Mouse (Mus musculus) heart, embryonic 13.5 days (tissue): ENCODE results near the gene Dnmt3a. TPM values are rescaled to one million over a fixed set of nuclear protein-coding genes. Genes with fewer than 3 reads are reported as not detected.

Source experiments
- ATAC-seq: fragments of 200-750 bp; cut with Nextera tagmentation; 2 replicates; pipeline ENCODE4 v1.8.0; 2017; ENCODE audit warnings: moderate TSS enrichment; ENCODE audit not compliant: insufficient number of reproducible peaks, low FRiP score, low TSS enrichment; ENCODE audit errors: extremely low read depth
- H3K27ac ChIP-seq: fragments of 300-500 bp; sonication (generic); replicated peaks from 2 replicates; pipeline ENCODE4 v1.5.1; 2015; ENCODE audit warnings: moderate library complexity, mild to moderate bottlenecking, inconsistent platforms
- H3K27me3 ChIP-seq: fragments of 300-500 bp; sonication (generic); replicated peaks from 2 replicates; pipeline ENCODE4 v1.6.1; 2015; ENCODE audit warnings: mild to moderate bottlenecking, inconsistent platforms
- H3K36me3 ChIP-seq: fragments of 300-500 bp; sonication (generic); 2 replicates; pipeline ENCODE4 v1.6.1; 2015; ENCODE audit warnings: mild to moderate bottlenecking, inconsistent platforms
- H3K4me1 ChIP-seq: fragments of 300-500 bp; sonication (generic); 2 replicates; pipeline ENCODE4 v1.6.1; 2015; ENCODE audit warnings: inconsistent platforms
- H3K4me2 ChIP-seq: fragments of 300-500 bp; sonication (generic); 2 replicates; pipeline ENCODE4 v1.6.1; 2015; ENCODE audit warnings: inconsistent platforms, mild to moderate bottlenecking, moderate library complexity
- H3K4me3 ChIP-seq: fragments of 300-500 bp; sonication (generic); 2 replicates; pipeline ENCODE4 v1.5.1; 2015; ENCODE audit warnings: moderate library complexity, mild to moderate bottlenecking, inconsistent platforms
- H3K9ac ChIP-seq: fragments of 300-500 bp; sonication (generic); 2 replicates; pipeline ENCODE4 v1.6.1; 2015; ENCODE audit warnings: inconsistent platforms, mild to moderate bottlenecking, moderate library complexity
- H3K9me3 ChIP-seq: fragments of 300-500 bp; sonication (generic); 2 replicates; pipeline ENCODE4 v1.6.1; 2016; ENCODE audit warnings: inconsistent platforms
- WGBS: fragments of 180-500 bp; shearing (Covaris S2); methylation state at CpG from one replicate; pipeline ENCODE4 v1.1.7; 2015; ENCODE audit warnings: mixed read lengths; 5-methylcytosine and 5-hydroxymethylcytosine counted together
- polyA plus RNA-seq: library from polyadenylated mRNA; unstranded; fragments of >200 nt; fragmentation: Nextera tagmentation; extraction: Ambion mirVana; gene quantifications from 2 replicates; pipeline ENCODE4 v1.2.1, GENCODE M21; 2015

The Dnmt3a gene
- polyA plus RNA-seq, 1 experiment from 2014 or later = 94.2 TPM

- H3K9ac ChIP-seq = peak overlapping the region; percentile 98
- ATAC-seq = peak; percentile 14; the same call in 1 of the 2 replicates
- H3K27ac ChIP-seq = peak overlapping the region; percentile 98
- peak overlapping the region; percentile 73 for H3K4me2 ChIP-seq
- H3K4me3 ChIP-seq = peak overlapping the region; percentile 88
- H3K9me3 ChIP-seq = no peaks in the 10 kb centered on the region
- under 1% methylated on average over 63 of the region's 105 CpGs for WGBS
- H3K36me3 ChIP-seq = peaks cover 3% of the 10 kb centered on the region; the same call in 1 of the 2 replicates
- no peaks in the 10 kb centered on the region for H3K27me3 ChIP-seq
- peaks cover 53% of the 10 kb centered on the region for H3K4me1 ChIP-seq
Measured at GRCm38 (mm10) chr12:3807548-3808395, 2.0 kb downstream of the Dnmt3a start.

- Histone ChIP-seq H3K36me3 (peaks cover 7% of the 10 kb centered on the region; the same call in 1 of the 2 replicates), H3K4me1 (peaks cover 60% of the 10 kb centered on the region), H3K4me3 (peak overlapping the region; percentile 88), H3K27me3 (no peaks in the 10 kb centered on the region), H3K27ac (peak overlapping the region; percentile 98), H3K4me2 (peak overlapping the region; percentile 73), H3K9me3 (no peaks in the 10 kb centered on the region), H3K9ac (peak overlapping the region; percentile 98)
- 0 out of 2 replicates have a peak, but pooled peaks have one; percentile 1 for ATAC-seq
- WGBS = 7% methylated on average over 10 of the region's 10 CpGs
Measured at GRCm38 (mm10) chr12:3808396-3808981, 2.7 kb downstream of the Dnmt3a start.

- peaks cover 68% of the 10 kb centered on the region for H3K4me1 ChIP-seq
- peak overlapping the region; percentile 73 for H3K4me2 ChIP-seq
- peak overlapping the region; percentile 6; the same call in 1 of the 2 replicates for H3K4me3 ChIP-seq
- H3K9me3 ChIP-seq = no peaks in the 10 kb centered on the region
- 53% methylated on average over 7 of the region's 7 CpGs for WGBS
- H3K36me3 ChIP-seq = peaks cover 7% of the 10 kb centered on the region
- no peaks in the 10 kb centered on the region for H3K27me3 ChIP-seq
- H3K9ac ChIP-seq = peak overlapping the region; percentile 58
- no peak for ATAC-seq
- peak overlapping the region; percentile 98 for H3K27ac ChIP-seq
Measured at GRCm38 (mm10) chr12:3809520-3810180, 3.8 kb downstream of the Dnmt3a start.

DNA sequence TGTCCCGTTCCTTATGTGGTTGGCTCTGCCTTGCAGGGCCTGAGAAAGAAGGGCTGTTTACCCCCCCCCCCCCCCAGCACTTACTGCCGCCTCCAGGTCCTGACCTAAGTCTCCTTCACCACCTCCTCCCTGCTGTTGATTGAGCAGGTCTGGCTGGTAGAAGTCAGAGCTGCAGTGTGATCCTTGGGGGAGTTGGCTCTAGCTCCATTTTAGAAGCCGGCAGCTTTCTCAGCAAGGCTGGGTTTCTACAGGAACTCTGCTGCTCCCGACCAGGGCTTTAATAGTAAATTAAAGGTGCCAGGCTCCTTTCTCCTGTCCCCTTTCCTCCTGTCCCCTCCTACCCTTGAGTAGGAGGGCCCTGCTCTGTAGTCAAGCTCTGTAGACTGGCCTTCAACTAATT, 4.6 kb downstream of the Dnmt3a start:
- peak overlapping the region; percentile 98 for H3K27ac ChIP-seq
- 22% methylated on average over 4 of the region's 4 CpGs for WGBS
- H3K4me2 ChIP-seq = peak overlapping the region; percentile 73
- peaks cover 8% of the 10 kb centered on the region for H3K36me3 ChIP-seq
- peak overlapping the region; percentile 59 for H3K9ac ChIP-seq
- H3K4me3 ChIP-seq = peak overlapping the region; percentile 11; the same call in 1 of the 2 replicates
- no peak for ATAC-seq
- H3K9me3 ChIP-seq = no peaks in the 10 kb centered on the region
- H3K4me1 ChIP-seq = peaks cover 76% of the 10 kb centered on the region
- no peaks in the 10 kb centered on the region for H3K27me3 ChIP-seq

DNA sequence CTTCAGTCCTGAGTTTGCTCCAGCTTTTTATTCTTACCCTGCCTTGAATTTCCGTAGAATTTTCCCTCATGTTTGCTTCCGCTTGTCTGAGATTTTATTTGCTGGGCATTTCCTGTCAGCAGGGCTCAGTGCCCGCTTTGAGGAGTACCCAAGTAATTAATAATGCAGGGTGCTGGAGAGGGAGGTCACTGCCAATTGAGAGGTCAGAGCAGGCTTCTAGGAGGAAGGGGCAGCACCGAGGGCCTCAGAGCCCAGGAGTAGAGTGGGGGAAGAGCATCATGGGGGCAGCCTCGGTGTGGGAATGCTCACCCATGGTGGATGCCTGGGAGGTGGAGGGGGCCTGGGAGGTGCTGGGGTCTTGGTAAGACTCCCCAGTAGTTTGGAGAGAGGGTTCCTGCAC, 5.8 kb downstream of the Dnmt3a start:
- Histone ChIP-seq H3K9ac (peak overlapping the region; percentile 60; the same call in 1 of the 2 replicates), H3K36me3 (peaks cover 15% of the 10 kb centered on the region), H3K4me1 (peaks cover 80% of the 10 kb centered on the region), H3K4me3 (0 out of 2 replicates have a peak overlapping the region, but pooled peaks have one; percentile 14), H3K9me3 (no peaks in the 10 kb centered on the region), H3K27ac (peak overlapping the region; percentile 62), H3K4me2 (peak overlapping the region; percentile 73), H3K27me3 (no peaks in the 10 kb centered on the region)
- no peak for ATAC-seq
- whole genome bisulfite sequencing = 31% methylated on average over 5 of the region's 5 CpGs

DNA sequence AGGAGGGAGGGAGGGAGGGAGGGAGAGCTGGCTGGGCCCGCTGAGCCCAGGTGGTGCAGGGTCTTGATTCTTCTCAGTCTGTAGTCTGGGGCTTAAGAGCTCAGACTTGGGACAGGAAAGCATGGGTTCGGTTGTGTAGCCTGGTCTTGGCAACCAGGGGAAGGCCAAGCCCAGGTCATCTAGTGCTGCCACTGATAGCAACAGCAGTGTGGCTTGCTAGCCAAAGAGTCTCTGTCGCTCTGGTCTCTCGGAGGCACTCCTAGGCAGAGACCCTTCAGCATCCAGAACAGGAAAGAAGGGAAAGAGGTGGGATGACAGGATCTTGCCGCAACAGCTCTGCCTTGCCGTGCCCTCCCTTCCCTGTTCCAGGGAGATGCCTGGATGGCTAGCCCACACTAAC, 6.4 kb downstream of the Dnmt3a start:
- ATAC-seq = no peak
- no peak overlapping the region for H3K4me3 ChIP-seq
- H3K27me3 ChIP-seq = no peaks in the 10 kb centered on the region
- 0 out of 2 replicates have a peak overlapping the region, but pooled peaks have one; percentile 9 for H3K4me2 ChIP-seq
- H3K9me3 ChIP-seq = no peaks in the 10 kb centered on the region
- WGBS = 25% methylated on average over 6 of the region's 6 CpGs
- peaks cover 86% of the 10 kb centered on the region for H3K4me1 ChIP-seq
- peaks cover 17% of the 10 kb centered on the region for H3K36me3 ChIP-seq
- H3K27ac ChIP-seq = peak overlapping the region; percentile 67
- peak overlapping the region; percentile 52; the same call in 1 of the 2 replicates for H3K9ac ChIP-seq

DNA sequence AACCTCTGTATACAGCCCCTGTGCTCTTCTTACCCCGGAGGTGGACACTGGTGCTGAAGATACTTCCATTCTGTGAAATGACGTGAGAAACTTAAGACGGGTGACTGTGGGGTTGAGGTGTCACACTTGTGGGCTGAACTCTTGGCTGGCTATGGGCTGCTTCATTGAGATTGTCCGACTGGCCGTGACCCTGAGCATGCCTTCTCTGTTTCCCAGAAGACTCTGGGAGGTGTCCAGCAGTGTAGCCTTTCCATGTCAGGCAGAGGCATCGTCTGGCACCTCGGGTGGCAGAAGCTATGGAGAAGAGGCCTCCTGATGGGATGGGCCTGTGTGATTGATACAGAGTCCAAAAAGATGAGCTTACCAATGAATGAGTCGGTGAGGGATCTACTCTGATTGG, 7.3 kb downstream of the Dnmt3a start:
- no peak for ATAC-seq
- Histone ChIP-seq H3K4me3 (no peak overlapping the region), H3K36me3 (peaks cover 25% of the 10 kb centered on the region), H3K4me2 (no peak overlapping the region), H3K27me3 (no peaks in the 10 kb centered on the region), H3K27ac (no peak overlapping the region), H3K4me1 (peaks cover 95% of the 10 kb centered on the region), H3K9ac (no peak overlapping the region), H3K9me3 (no peaks in the 10 kb centered on the region)
- WGBS = 77% methylated on average over 8 of the region's 8 CpGs

- Histone ChIP-seq H3K9ac (peak overlapping the region; percentile 54; the same call in 1 of the 2 replicates), H3K4me3 (no peak overlapping the region), H3K4me2 (no peak overlapping the region), H3K27me3 (no peaks in the 10 kb centered on the region), H3K9me3 (no peaks in the 10 kb centered on the region), H3K36me3 (peaks cover 25% of the 10 kb centered on the region), H3K27ac (no peak overlapping the region), H3K4me1 (peaks cover 93% of the 10 kb centered on the region)
- ATAC-seq = no peak
- 42% methylated on average over 6 of the region's 6 CpGs for WGBS
Measured at GRCm38 (mm10) chr12:3815386-3815785, 9.6 kb downstream of the Dnmt3a start.

DNA sequence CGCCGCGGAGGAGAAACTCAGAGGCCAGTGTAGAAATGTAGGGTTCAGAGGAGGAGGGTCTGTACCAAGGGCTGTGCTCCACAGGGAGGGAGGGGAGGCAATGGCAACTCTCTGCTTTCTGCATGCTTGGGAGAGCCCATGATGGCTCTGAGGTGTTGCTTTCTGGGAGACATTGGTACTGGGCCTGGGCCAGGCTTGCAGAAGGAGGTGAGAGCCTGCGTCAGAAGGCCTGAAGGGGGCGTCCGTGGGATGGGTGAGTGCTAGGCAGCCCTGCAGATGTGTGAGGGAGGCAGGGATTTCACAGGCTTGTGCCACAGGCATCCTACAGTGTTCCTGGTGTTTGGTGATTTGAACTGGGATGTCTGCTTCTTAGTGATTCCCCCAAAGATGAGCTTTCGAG, 11.2 kb downstream of the Dnmt3a start:
- 62% methylated on average over 7 of the region's 7 CpGs for WGBS
- peaks cover 89% of the 10 kb centered on the region for H3K4me1 ChIP-seq
- no peak for ATAC-seq

GRCm38 (mm10) chr12:3817566-3817965, 11.8 kb downstream of the Dnmt3a start:
- H3K4me2 ChIP-seq = no peak overlapping the region
- no peak overlapping the region for H3K4me3 ChIP-seq
- 67% methylated on average over 5 of the region's 5 CpGs for WGBS
- no peaks in the 10 kb centered on the region for H3K9me3 ChIP-seq
- no peak overlapping the region for H3K27ac ChIP-seq
- no peak for ATAC-seq
- peaks cover 25% of the 10 kb centered on the region for H3K36me3 ChIP-seq
- H3K9ac ChIP-seq = no peak overlapping the region
- H3K4me1 ChIP-seq = peaks cover 89% of the 10 kb centered on the region
- no peaks in the 10 kb centered on the region for H3K27me3 ChIP-seq

More for the DNA sequence above, 11.2 kb downstream of the Dnmt3a start:
- H3K4me2 ChIP-seq = no peak overlapping the region
- H3K27me3 ChIP-seq = no peaks in the 10 kb centered on the region
- H3K9me3 ChIP-seq = no peaks in the 10 kb centered on the region
- H3K9ac ChIP-seq = no peak overlapping the region; the same call in 1 of the 2 replicates
- peaks cover 25% of the 10 kb centered on the region for H3K36me3 ChIP-seq
- no peak overlapping the region for H3K27ac ChIP-seq
- no peak overlapping the region for H3K4me3 ChIP-seq

- peaks cover 93% of the 10 kb centered on the region for H3K4me1 ChIP-seq
- ATAC-seq = no peak
- peak overlapping the region; percentile 58; the same call in 1 of the 2 replicates for H3K9ac ChIP-seq
- WGBS = 5% methylated on average over 4 of the region's 4 CpGs
- H3K27ac ChIP-seq = peak overlapping the region; percentile 48; the same call in 1 of the 2 replicates
- no peaks in the 10 kb centered on the region for H3K9me3 ChIP-seq
- H3K27me3 ChIP-seq = no peaks in the 10 kb centered on the region
- H3K36me3 ChIP-seq = peaks cover 21% of the 10 kb centered on the region
- no peak overlapping the region for H3K4me2 ChIP-seq
- H3K4me3 ChIP-seq = no peak overlapping the region
Measured at GRCm38 (mm10) chr12:3819899-3820298, 14.1 kb downstream of the Dnmt3a start.
